Mouse (Mus musculus): ENCODE data around the gene Dtnb. TPM values are rescaled to one million over a fixed set of nuclear protein-coding genes. Genes with fewer than 3 reads are reported as not detected.
A peak's percentile ranks its signal among the peaks of the same experiment; 100 is the strongest.

Dtnb gene
- total RNA-seq, 1 experiment from 2014 or later, result 41.0 TPM

- peak; percentile 88 for DNase-seq
These were observed 234.7 kb downstream of the Dtnb start for GRCm38 (mm10) chr12:3806703-3807547.

- peak; percentile 75 for DNase-seq
These were observed 235.6 kb downstream of the Dtnb start for GRCm38 (mm10) chr12:3807548-3808395.

DNA sequence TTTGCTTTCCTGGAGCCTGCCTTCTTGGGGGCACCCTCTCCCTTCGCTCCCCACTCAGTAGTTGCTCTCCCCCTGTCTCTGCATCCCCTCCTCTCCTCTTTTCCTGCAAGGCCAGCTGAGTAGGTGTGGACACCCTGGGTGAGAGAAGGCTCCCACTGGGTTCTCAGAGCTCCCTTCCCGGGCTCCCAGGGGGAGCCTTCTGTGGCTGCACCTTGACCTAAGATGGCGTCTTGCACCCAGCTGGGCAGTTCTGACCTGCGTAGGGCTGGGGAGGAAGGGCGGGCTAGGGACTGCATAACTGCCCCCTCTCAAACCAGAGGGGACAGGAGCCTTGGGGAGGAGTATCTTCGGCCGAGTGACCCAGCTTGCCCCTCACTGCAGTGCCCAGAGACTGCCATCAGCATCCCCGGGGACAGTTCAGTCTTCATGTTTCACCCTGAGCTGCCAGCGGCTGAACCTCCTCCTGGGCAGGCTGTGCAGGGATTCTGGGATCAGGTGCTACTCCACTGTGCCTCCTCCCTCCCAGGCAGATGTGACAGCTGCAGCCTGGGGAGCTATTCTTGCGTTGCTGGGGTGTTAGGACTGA, 236.3 kb downstream of the Dtnb start:
- DNase-seq, result peak; percentile 45

DNA sequence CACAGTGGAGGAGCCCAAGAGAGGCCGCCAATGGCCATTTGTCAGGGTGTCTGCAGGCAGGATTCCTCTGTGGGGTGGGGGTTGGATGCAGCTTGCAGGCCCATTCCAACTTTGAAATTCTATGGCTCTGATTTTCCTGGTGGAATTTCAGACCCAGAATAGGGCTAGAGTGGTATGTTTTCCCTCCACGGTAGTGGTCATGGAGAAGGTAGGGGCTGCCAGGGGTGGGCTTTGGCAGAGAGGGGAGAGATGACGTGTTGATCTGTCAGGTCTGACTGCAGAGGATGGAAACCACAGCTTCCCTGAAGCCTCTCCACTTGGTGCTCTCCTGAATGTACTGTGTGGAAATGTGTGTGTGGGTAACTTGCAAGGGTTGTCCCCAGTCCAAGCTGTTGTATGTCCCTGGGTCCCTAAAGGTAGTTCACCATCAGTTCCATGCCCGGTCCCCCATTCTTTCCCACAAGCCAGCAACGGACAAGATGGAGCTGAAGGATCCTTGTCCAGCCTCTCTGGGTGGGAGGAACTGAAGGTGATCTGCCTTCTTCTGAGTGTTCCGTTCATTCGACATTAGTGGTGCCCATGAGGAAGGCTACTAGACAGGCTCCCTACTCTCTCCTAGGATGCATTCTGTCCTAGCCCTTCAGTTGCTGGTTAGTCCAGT, 237.5 kb downstream of the Dtnb start:
- DNase-seq, result no peak

DNA sequence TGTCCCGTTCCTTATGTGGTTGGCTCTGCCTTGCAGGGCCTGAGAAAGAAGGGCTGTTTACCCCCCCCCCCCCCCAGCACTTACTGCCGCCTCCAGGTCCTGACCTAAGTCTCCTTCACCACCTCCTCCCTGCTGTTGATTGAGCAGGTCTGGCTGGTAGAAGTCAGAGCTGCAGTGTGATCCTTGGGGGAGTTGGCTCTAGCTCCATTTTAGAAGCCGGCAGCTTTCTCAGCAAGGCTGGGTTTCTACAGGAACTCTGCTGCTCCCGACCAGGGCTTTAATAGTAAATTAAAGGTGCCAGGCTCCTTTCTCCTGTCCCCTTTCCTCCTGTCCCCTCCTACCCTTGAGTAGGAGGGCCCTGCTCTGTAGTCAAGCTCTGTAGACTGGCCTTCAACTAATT, 238.3 kb downstream of the Dtnb start:
- no peak for DNase-seq

DNA sequence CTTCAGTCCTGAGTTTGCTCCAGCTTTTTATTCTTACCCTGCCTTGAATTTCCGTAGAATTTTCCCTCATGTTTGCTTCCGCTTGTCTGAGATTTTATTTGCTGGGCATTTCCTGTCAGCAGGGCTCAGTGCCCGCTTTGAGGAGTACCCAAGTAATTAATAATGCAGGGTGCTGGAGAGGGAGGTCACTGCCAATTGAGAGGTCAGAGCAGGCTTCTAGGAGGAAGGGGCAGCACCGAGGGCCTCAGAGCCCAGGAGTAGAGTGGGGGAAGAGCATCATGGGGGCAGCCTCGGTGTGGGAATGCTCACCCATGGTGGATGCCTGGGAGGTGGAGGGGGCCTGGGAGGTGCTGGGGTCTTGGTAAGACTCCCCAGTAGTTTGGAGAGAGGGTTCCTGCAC, 239.4 kb downstream of the Dtnb start:
- DNase-seq, result no peak

- no peak for DNase-seq
These were observed 240.1 kb downstream of the Dtnb start for GRCm38 (mm10) chr12:3812251-3812650.

DNA sequence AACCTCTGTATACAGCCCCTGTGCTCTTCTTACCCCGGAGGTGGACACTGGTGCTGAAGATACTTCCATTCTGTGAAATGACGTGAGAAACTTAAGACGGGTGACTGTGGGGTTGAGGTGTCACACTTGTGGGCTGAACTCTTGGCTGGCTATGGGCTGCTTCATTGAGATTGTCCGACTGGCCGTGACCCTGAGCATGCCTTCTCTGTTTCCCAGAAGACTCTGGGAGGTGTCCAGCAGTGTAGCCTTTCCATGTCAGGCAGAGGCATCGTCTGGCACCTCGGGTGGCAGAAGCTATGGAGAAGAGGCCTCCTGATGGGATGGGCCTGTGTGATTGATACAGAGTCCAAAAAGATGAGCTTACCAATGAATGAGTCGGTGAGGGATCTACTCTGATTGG, 241.0 kb downstream of the Dtnb start:
- no peak for DNase-seq

GRCm38 (mm10) chr12:3815386-3815785, 243.2 kb downstream of the Dtnb start:
- DNase-seq, result no peak

DNA sequence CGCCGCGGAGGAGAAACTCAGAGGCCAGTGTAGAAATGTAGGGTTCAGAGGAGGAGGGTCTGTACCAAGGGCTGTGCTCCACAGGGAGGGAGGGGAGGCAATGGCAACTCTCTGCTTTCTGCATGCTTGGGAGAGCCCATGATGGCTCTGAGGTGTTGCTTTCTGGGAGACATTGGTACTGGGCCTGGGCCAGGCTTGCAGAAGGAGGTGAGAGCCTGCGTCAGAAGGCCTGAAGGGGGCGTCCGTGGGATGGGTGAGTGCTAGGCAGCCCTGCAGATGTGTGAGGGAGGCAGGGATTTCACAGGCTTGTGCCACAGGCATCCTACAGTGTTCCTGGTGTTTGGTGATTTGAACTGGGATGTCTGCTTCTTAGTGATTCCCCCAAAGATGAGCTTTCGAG, 244.9 kb downstream of the Dtnb start:
- DNase-seq, result no peak

DNA sequence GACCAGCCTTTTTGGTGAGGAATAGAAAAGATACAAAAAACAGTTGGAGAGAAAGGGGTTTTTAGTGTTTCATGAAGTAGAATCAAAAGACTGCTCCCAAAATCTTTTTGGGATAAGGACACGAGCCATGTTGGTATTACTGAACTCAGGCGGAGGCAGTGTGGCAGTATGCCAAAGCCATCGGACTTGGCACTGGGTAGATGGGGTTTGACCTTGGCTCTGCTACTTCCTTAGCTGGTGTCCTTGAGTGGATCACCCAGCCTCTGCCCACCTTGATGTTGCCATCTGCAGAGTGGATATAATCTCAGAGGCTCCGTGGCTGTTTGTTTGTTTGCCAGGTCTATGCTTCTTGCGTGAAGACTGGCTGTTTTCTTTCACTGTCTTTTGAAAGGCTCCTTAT, 245.4 kb downstream of the Dtnb start:
- peak; percentile 80 for DNase-seq

DNA sequence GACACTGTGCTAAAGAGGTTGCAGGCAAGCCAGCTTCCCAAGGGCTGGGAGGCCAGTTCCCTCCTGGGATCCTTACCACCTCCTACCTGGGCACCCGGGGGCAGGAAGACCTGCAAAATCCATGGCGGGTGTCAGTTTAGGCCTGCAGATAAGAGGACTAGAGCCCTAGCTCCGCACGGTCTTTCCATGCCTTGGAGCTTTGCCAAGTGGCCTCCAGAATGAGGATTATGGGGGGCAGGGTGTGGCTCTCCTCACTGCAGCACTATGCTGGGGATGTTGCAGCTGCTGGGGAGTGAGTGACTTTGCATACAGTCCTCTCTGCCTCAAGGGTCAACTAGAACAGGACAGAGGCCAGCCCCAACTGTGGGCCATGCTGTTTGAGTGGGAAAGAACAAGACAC, 247.7 kb downstream of the Dtnb start:
- DNase-seq, result no peak

DNA sequence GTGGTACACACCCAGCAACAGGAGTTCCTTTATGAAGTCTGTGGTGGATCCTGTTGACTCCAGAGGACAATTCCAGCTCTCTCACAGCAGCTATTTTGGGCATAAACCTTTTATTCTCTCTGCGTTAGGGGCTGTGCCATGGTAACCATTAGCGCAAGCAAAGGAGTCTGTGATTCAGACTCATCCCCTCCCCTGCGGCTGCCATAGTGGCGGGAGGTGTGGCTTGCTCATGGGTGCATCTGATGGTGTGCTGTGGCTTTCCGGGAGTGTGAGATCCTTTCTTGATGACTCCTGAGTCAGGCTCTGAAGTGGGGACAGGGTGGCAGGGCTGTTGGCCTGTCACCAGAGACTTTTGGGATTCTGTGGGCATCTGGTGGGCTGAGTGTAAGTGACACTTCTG, 251.2 kb downstream of the Dtnb start:
- no peak for DNase-seq

- no peak for DNase-seq
These were observed 252.9 kb downstream of the Dtnb start for GRCm38 (mm10) chr12:3824906-3825713.

- no peak for DNase-seq
These were observed 253.5 kb downstream of the Dtnb start for GRCm38 (mm10) chr12:3825714-3826080.

DNA sequence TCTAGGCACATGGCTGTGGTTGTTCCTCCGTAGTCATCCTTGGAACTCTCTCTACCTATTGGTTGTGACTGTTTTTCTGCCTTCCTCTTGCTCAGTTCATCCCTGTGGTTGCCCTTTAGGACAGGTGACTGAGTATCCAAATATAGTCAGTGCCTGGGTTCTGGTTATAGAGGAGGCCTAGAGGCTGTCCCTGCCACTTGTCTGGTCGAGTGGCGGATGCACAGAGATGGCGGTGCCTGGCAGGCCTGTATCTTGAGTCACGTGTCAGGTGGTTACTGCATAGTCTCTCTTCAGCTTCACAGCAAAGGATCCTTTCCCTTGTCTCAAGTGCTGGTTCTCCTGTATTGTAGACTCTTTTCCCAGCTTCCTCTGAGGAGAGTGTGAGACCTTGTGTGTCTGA, 255.6 kb downstream of the Dtnb start:
- no peak for DNase-seq

Small RNAs within 50 kb of the gene (microRNA-seq; reads per million reads assigned to microRNA genes)
- gene Gm26050, result 0 reads per million in 2 experiments

Other genes with a start within 250 kb of the Dtnb start
- gene Kif3c, start 207.2 kb upstream of the Dtnb start, total RNA-seq (2021), result 27.4 and 31.2 TPM in 2 replicates
- 41.6 and 46.5 TPM in 2 replicates for gene Asxl2, start 145.5 kb upstream of the Dtnb start, total RNA-seq (2021)
- 62.9 and 86.0 TPM in 2 replicates for gene Dnmt3a, start 233.6 kb downstream of the Dtnb start, total RNA-seq (2021)

Measured in adrenal gland, postnatal 25 days (tissue).